Mouse (Mus musculus) spleen, postnatal 0 days (tissue): Measurements from ENCODE around the gene Gm10696. TPM values are rescaled to one million over a fixed set of nuclear protein-coding genes. Genes with fewer than 3 reads are reported as not detected.

Experiments
- polyA plus RNA-seq: library from polyadenylated mRNA; unstranded; fragments of >200 nt; fragmentation: Nextera tagmentation; extraction: Ambion mirVana; gene quantifications from 2 replicates; pipeline ENCODE4 v1.2.1, GENCODE M21; 2015

Gm10696 gene
- polyA plus RNA-seq: not detected in 2 replicates

GRCm38 (mm10) chr3:94178093-94178492, at the start of gene Gm10696:
Gm10696 (minus strand) TSS chr3:94178193.

GRCm38 (mm10) chr3:94196414-94196813, 18.4 kb upstream of the Gm10696 start, which contains the start of gene Gm5286:
Gm5286 (plus strand) TSS chr3:94196714.

Other genes with a start within 250 kb of the Gm10696 start
- gene Gm9117, start 234.7 kb downstream of the Gm10696 start, polyA plus RNA-seq: not detected in 2 replicates
- gene Tdpoz5, start 216.9 kb downstream of the Gm10696 start, polyA plus RNA-seq: not detected in 2 replicates
- not detected in 2 replicates for gene Gm9125, start 123.3 kb downstream of the Gm10696 start, polyA plus RNA-seq
- gene Gm10697, start 105.5 kb downstream of the Gm10696 start, polyA plus RNA-seq: not detected in 2 replicates
- gene Gm5286, start 18.5 kb upstream of the Gm10696 start, polyA plus RNA-seq: not detected in 2 replicates
- not detected in 2 replicates for gene Gm4778, start 85.8 kb upstream of the Gm10696 start, polyA plus RNA-seq
- 3.1 TPM in 2 replicates for gene Them4, start 131.9 kb upstream of the Gm10696 start, polyA plus RNA-seq
- gene Them5, start 163.9 kb upstream of the Gm10696 start, polyA plus RNA-seq: not detected in 2 replicates
- 0.08 and 0.52 TPM in 2 replicates for gene C2cd4d, start 184.2 kb upstream of the Gm10696 start, polyA plus RNA-seq
- 0.61 and 0.90 TPM in 2 replicates for gene Rorc, start 194.6 kb upstream of the Gm10696 start, polyA plus RNA-seq
- gene Lingo4, start 220.3 kb upstream of the Gm10696 start, polyA plus RNA-seq: 0.37 and 0.92 TPM in 2 replicates
- gene Tdrkh, start 235.1 kb upstream of the Gm10696 start, polyA plus RNA-seq: 3.7 and 4.8 TPM in 2 replicates